Mouse (Mus musculus) MEL (cell line): ENCODE results near the gene Pitpnc1. TPM values are rescaled to one million over a fixed set of nuclear protein-coding genes. Genes with fewer than 3 reads are reported as not detected.

Experiments used
- DNase-seq: peaks from one replicate; pipeline ENCODE4 v3.0.0; 2011; ENCODE audit warnings: low read depth, low spot score
- H3K27ac ChIP-seq: 2 replicates; pipeline ENCODE4 v1.5.1; 2012; ENCODE audit warnings: low read depth, mild to moderate bottlenecking, control low read depth, low read length, moderate library complexity; ENCODE audit not compliant: control insufficient read depth
- H3K27me3 ChIP-seq, 2 experiments: fragments of 150-350 bp in 1 of 2; sonication (generic) in 1 of 2; 2 replicates each; pipeline ENCODE4 v1.6.1; 2012; ENCODE audit warnings: low read length in 2 of 2, mild to moderate bottlenecking in 2 of 2, improper control_type of control experiment in 1 of 2, moderate library complexity in 1 of 2; ENCODE audit not compliant: insufficient read depth in 2 of 2, control insufficient read depth in 1 of 2
- H3K36me3 ChIP-seq, 2 experiments: 2 replicates each; pipeline ENCODE4 v1.6.1; 2012 to 2014; ENCODE audit warnings: low read length in 2 of 2, improper control_type of control experiment in 1 of 2, inconsistent platforms in 1 of 2, mild to moderate bottlenecking in 1 of 2; ENCODE audit not compliant: insufficient read depth in 2 of 2, control insufficient read depth in 1 of 2
- H3K4me1 ChIP-seq, 2 experiments: fragments of 150-350 bp in 1 of 2; sonication (generic) in 1 of 2; 2 replicates each; pipeline ENCODE4 v1.6.1; 2012; ENCODE audit warnings: low read length in 2 of 2, improper control_type of control experiment in 1 of 2, mild to moderate bottlenecking in 1 of 2; ENCODE audit not compliant: insufficient read depth in 2 of 2, control insufficient read depth in 1 of 2
- H3K4me3 ChIP-seq, 2 experiments: fragments of 150-350 bp in 1 of 2; sonication (generic) in 1 of 2; 2 replicates each; pipeline ENCODE4 v1.5.1; 2012; ENCODE audit warnings: low read depth in 2 of 2, low read length in 2 of 2, mild to moderate bottlenecking in 2 of 2, moderate library complexity in 2 of 2, control low read depth in 1 of 2, improper control_type of control experiment in 1 of 2; ENCODE audit not compliant: control insufficient read depth in 1 of 2, insufficient read depth in 1 of 2
- H3K79me2 ChIP-seq: 2 replicates; pipeline ENCODE4 v1.6.1; 2012; ENCODE audit warnings: mild to moderate bottlenecking, low read length, moderate library complexity; ENCODE audit not compliant: control insufficient read depth, poor library complexity, insufficient read depth
- H3K9ac ChIP-seq: 2 replicates; pipeline ENCODE4 v1.6.1; 2012; ENCODE audit warnings: low read depth, mild to moderate bottlenecking, control low read depth, low read length, moderate library complexity; ENCODE audit not compliant: control insufficient read depth, poor library complexity, severe bottlenecking
- H3K9me3 ChIP-seq: fragments of 150-350 bp; sonication (generic); replicated peaks from 2 replicates; pipeline ENCODE4 v1.6.1; 2012; ENCODE audit warnings: mild to moderate bottlenecking, low read length, improper control_type of control experiment, moderate library complexity; ENCODE audit not compliant: insufficient read depth
- BHLHE40 ChIP-seq: IDR thresholded peaks from 2 replicates; pipeline ENCODE4 v1.6.1; 2012; ENCODE audit warnings: low read depth, mild to moderate bottlenecking, inconsistent platforms, low read length, improper control_type of control experiment, borderline replicate concordance
- CHD1 ChIP-seq: IDR thresholded peaks from 2 replicates; pipeline ENCODE4 v1.6.1; 2012; ENCODE audit warnings: low read depth, mild to moderate bottlenecking, inconsistent platforms, low read length, improper control_type of control experiment
- CTCF ChIP-seq, 3 experiments: IDR thresholded peaks in 2 of 3; conservative IDR thresholded peaks in 1 of 3; 2 replicates each; pipeline ENCODE4 v1.5.1; 2011 to 2012; ENCODE audit warnings: low read length in 3 of 3, low read depth in 2 of 3, mild to moderate bottlenecking in 2 of 3, improper control_type of control experiment in 1 of 3, inconsistent platforms in 1 of 3, mixed read lengths in 1 of 3, moderate library complexity in 1 of 3; ENCODE audit not compliant: control insufficient read depth in 1 of 3, insufficient read depth in 1 of 3, poor library complexity in 1 of 3, severe bottlenecking in 1 of 3
- ELF1 ChIP-seq: IDR thresholded peaks from 2 replicates; pipeline ENCODE4 v1.6.1; 2014; ENCODE audit warnings: low read depth, mild to moderate bottlenecking, inconsistent platforms, low read length, improper control_type of control experiment, moderate library complexity
- EP300 ChIP-seq, 2 experiments: IDR thresholded peaks; 2 replicates each; pipeline ENCODE4 v1.6.1; 2011; ENCODE audit warnings: improper control_type of control experiment in 2 of 2, low read length in 2 of 2, low read depth in 1 of 2, mild to moderate bottlenecking in 1 of 2
- ETS1 ChIP-seq: IDR thresholded peaks from 2 replicates; pipeline ENCODE4 v1.6.1; 2012; ENCODE audit warnings: low read depth, mild to moderate bottlenecking, inconsistent platforms, low read length, improper control_type of control experiment, moderate library complexity
- GATA1 ChIP-seq: IDR thresholded peaks from 2 replicates; pipeline ENCODE4 v1.6.1; 2011; ENCODE audit warnings: low read depth, low read length, improper control_type of control experiment
- HCFC1 ChIP-seq: IDR thresholded peaks from 2 replicates; pipeline ENCODE4 v1.6.1; 2012; ENCODE audit warnings: low read depth, mild to moderate bottlenecking, inconsistent platforms, low read length, improper control_type of control experiment, moderate library complexity
- JUND ChIP-seq: IDR thresholded peaks from 2 replicates; pipeline ENCODE4 v1.6.1; 2011; ENCODE audit warnings: low read depth, mild to moderate bottlenecking, improper control_type of control experiment, low read length
- KAT2A ChIP-seq: conservative IDR thresholded peaks from 2 replicates; pipeline ENCODE4 v1.6.1; 2012; ENCODE audit warnings: low read depth, low read length, improper control_type of control experiment, inconsistent platforms
- MXI1 ChIP-seq: IDR thresholded peaks from 2 replicates; pipeline ENCODE4 v1.6.1; 2011; ENCODE audit warnings: mild to moderate bottlenecking, low read depth, low read length, improper control_type of control experiment
- MYC ChIP-seq: IDR thresholded peaks from 2 replicates; pipeline ENCODE4 v1.6.1; 2011; ENCODE audit warnings: low read depth, mild to moderate bottlenecking, low read length, improper control_type of control experiment, moderate library complexity
- NRF1 ChIP-seq: IDR thresholded peaks from 2 replicates; pipeline ENCODE4 v1.6.1; 2014; ENCODE audit warnings: low read depth, mild to moderate bottlenecking, inconsistent platforms, low read length, improper control_type of control experiment, moderate library complexity; ENCODE audit not compliant: poor library complexity, insufficient read depth, severe bottlenecking
- POLR2A ChIP-seq, 2 experiments: IDR thresholded peaks; 2 replicates each; pipeline ENCODE4 v1.6.1; 2011 to 2012; ENCODE audit warnings: low read length in 2 of 2, mild to moderate bottlenecking in 2 of 2, control low read depth in 1 of 2, improper control_type of control experiment in 1 of 2, low read depth in 1 of 2, moderate library complexity in 1 of 2; ENCODE audit not compliant: control insufficient read depth in 1 of 2, insufficient read depth in 1 of 2, poor library complexity in 1 of 2
- POLR2AphosphoS2 ChIP-seq: IDR thresholded peaks from 2 replicates; pipeline ENCODE4 v1.6.1; 2011; ENCODE audit warnings: low read length, improper control_type of control experiment
- RAD21 ChIP-seq: IDR thresholded peaks from 2 replicates; pipeline ENCODE4 v1.6.1; 2011; ENCODE audit warnings: mild to moderate bottlenecking, low read depth, low read length, improper control_type of control experiment
- RCOR1 ChIP-seq: IDR thresholded peaks from 2 replicates; pipeline ENCODE4 v1.6.1; 2012; ENCODE audit warnings: low read depth, mild to moderate bottlenecking, inconsistent platforms, low read length, improper control_type of control experiment
- SIN3A ChIP-seq: IDR thresholded peaks from 2 replicates; pipeline ENCODE4 v1.6.1; 2012; ENCODE audit warnings: low read length, improper control_type of control experiment, inconsistent platforms
- SMC3 ChIP-seq: IDR thresholded peaks from 2 replicates; pipeline ENCODE4 v1.6.1; 2011; ENCODE audit warnings: low read depth, low read length, improper control_type of control experiment
- TBP ChIP-seq: IDR thresholded peaks from 2 replicates; pipeline ENCODE4 v1.8.0; 2011; ENCODE audit warnings: low read depth, low read length, improper control_type of control experiment
- TCF12 ChIP-seq: IDR thresholded peaks from 2 replicates; pipeline ENCODE4 v1.6.1; 2014; ENCODE audit warnings: low read depth, mild to moderate bottlenecking, inconsistent platforms, low read length, improper control_type of control experiment, moderate library complexity
- UBTF ChIP-seq: IDR thresholded peaks from 2 replicates; pipeline ENCODE4 v1.6.1; 2012; ENCODE audit warnings: low read depth, mild to moderate bottlenecking, inconsistent platforms, low read length, improper control_type of control experiment, moderate library complexity, borderline replicate concordance; ENCODE audit not compliant: insufficient read depth
- USF1 ChIP-seq: IDR thresholded peaks from 2 replicates; pipeline ENCODE4 v1.6.1; 2014; ENCODE audit warnings: low read depth, mild to moderate bottlenecking, inconsistent platforms, low read length, improper control_type of control experiment, moderate library complexity
- ZC3H11A ChIP-seq: IDR thresholded peaks from 2 replicates; pipeline ENCODE4 v1.6.1; 2012; ENCODE audit warnings: low read depth, mild to moderate bottlenecking, inconsistent platforms, low read length, improper control_type of control experiment
- ZKSCAN1 ChIP-seq: IDR thresholded peaks from 2 replicates; pipeline ENCODE4 v1.6.1; 2012; ENCODE audit warnings: low read depth, mild to moderate bottlenecking, inconsistent platforms, low read length, improper control_type of control experiment, moderate library complexity
- ZMIZ1 ChIP-seq: IDR thresholded peaks from 2 replicates; pipeline ENCODE4 v1.6.1; 2012; ENCODE audit warnings: low read depth, mild to moderate bottlenecking, inconsistent platforms, low read length, improper control_type of control experiment, moderate library complexity
- ZNF384 ChIP-seq: IDR thresholded peaks from 2 replicates; pipeline ENCODE4 v1.6.1; 2012; ENCODE audit warnings: low read depth, mild to moderate bottlenecking, inconsistent platforms, low read length, improper control_type of control experiment
- polyA plus RNA-seq, 2 experiments: library from polyadenylated mRNA; stranded (reverse) in 1 of 2; unstranded in 1 of 2; fragments of >175 nt in 1 of 2; fragments of >200 nt in 1 of 2; gene quantifications; 2 replicates each; pipeline versions ENCODE4 v1.2.1 to v1.2.4; 2012; ENCODE audit warnings: low replicate concordance in 2 of 2, low read depth in 1 of 2; ENCODE audit not compliant: insufficient read length in 2 of 2, insufficient read depth in 1 of 2, missing spikeins in 1 of 2
- total RNA-seq: library from RNA; depleted of rRNA; stranded (reverse); fragments of 300-350 nt; gene quantifications from 2 replicates; pipeline ENCODE4 v1.2.3, GENCODE M21; 2012

Pitpnc1 gene
- total and polyA plus RNA-seq, 3 experiments, result 19.3 to 25.3 TPM; not detected in 1

DNA sequence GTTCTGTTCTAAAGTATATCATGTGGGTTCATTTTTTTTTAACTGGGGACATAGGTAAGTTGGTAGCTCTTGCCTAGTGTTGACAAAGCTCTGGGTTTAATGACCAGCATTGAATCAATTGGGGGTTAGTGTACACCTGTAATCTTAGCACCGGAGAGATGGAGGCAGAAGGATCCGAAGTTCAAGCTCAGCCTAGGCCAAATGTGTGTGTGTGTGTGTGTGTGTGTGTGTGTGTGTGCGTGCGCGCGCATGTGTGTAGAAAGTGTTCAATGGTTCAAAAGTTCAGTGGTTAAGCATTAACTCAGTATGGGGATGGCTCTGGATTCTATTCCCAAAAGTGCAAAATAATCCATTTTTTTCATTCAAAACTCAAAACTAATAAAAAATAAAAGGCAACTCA, 93.2 kb downstream of the Pitpnc1 start:
- Histone ChIP-seq H3K4me3 (no peak overlapping the region), H3K27ac (no peak overlapping the region), H3K27me3 (no peaks in the 10 kb centered on the region), H3K4me1 (peaks cover 0 to 10% of the 10 kb centered on the region in 2 experiments), H3K36me3 (peaks cover 0 to 9% of the 10 kb centered on the region in 2 experiments; a peak in 2 of 4 replicates), H3K9ac (no peak overlapping the region), H3K9me3 (no peaks in the 10 kb centered on the region), H3K79me2 (peaks cover 4% of the 10 kb centered on the region; the same call in 1 of the 2 replicates)
- no peak for TF ChIP-seq RCOR1
- no peak for TF ChIP-seq RAD21
- no peak for TF ChIP-seq MYC
- no peak for TF ChIP-seq TCF12
- no peak for TF ChIP-seq POLR2AphosphoS2
- no peak for TF ChIP-seq BHLHE40
- TF ChIP-seq EP300 (IDR thresholded peaks at IDR 0.05; ENCODE audit: low read depth in 1 of 2, low read length in 2 of 2), result no peak
- no peak for TF ChIP-seq ZC3H11A
- no peak for TF ChIP-seq SMC3
- no peak for TF ChIP-seq CHD1
- TF ChIP-seq HCFC1, result no peak
- no peak for TF ChIP-seq KAT2A
- no peak for TF ChIP-seq UBTF
- TF ChIP-seq POLR2A (IDR thresholded peaks at IDR 0.05; ENCODE audit: control insufficient read depth in 1 of 2, insufficient read depth in 1 of 2, low read depth in 1 of 2, low read length in 2 of 2, poor library complexity in 1 of 2), result no peak
- TF ChIP-seq USF1, result no peak
- no peak for TF ChIP-seq NRF1
- TF ChIP-seq ELF1, result no peak
- no peak for TF ChIP-seq GATA1
- TF ChIP-seq SIN3A, result no peak
- DNase-seq, result no peak

DNA sequence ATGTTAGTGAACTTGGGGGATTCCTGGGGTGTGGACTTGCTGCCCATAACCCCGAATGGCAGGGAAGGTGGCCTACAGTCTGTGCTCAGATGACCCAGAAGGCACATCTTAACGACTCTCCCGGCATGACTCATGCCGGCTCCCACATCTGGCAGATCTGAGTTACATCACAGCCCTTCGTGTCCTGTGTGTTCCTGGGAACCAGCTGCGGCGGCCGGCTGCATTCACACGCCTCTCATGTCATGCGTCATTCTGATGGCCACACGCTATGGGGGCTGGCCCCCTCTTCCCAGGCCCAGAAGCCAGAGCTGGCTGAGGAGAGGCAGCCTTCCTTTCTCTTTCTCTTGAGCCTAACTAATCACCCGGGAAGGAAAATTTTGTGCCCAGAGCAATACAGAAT, 94.2 kb downstream of the Pitpnc1 start:
- Histone ChIP-seq H3K27ac (no peak overlapping the region), H3K9me3 (no peaks in the 10 kb centered on the region), H3K9ac (no peak overlapping the region), H3K27me3 (no peaks in the 10 kb centered on the region), H3K4me1 (peaks cover 2 to 16% of the 10 kb centered on the region in 2 experiments), H3K4me3 (no peak overlapping the region), H3K79me2 (peaks cover 4% of the 10 kb centered on the region; the same call in 1 of the 2 replicates), H3K36me3 (peaks cover 0 to 17% of the 10 kb centered on the region in 2 experiments; a peak in 2 of 4 replicates)
- no peak for DNase-seq
- no peak for TF ChIP-seq HCFC1
- no peak for TF ChIP-seq ZMIZ1
- TF ChIP-seq ZKSCAN1, result no peak
- TF ChIP-seq JUND, result no peak
- TF ChIP-seq UBTF, result no peak
- TF ChIP-seq TBP, result no peak
- no peak for TF ChIP-seq CTCF (IDR thresholded peaks at IDR 0.05 in 2 of 3, conservative IDR thresholded peaks at IDR 0.05 in 1 of 3; ENCODE audit: control insufficient read depth in 1 of 3, insufficient read depth in 1 of 3, low read depth in 2 of 3, low read length in 3 of 3, poor library complexity in 1 of 3, severe bottlenecking in 1 of 3)
- TF ChIP-seq ELF1, result no peak
- TF ChIP-seq SIN3A, result no peak
- TF ChIP-seq ETS1, result no peak
- TF ChIP-seq ZNF384, result no peak
- TF ChIP-seq GATA1, result no peak
- no peak for TF ChIP-seq CHD1
- TF ChIP-seq EP300 (IDR thresholded peaks at IDR 0.05; ENCODE audit: low read depth in 1 of 2, low read length in 2 of 2), result no peak
- no peak for TF ChIP-seq MXI1
- no peak for TF ChIP-seq RCOR1
- TF ChIP-seq POLR2A (IDR thresholded peaks at IDR 0.05; ENCODE audit: control insufficient read depth in 1 of 2, insufficient read depth in 1 of 2, low read depth in 1 of 2, low read length in 2 of 2, poor library complexity in 1 of 2), result no peak
